Mouse (Mus musculus) neural tube, embryonic 11.5 days (tissue): ENCODE measurements around the gene Med7. TPM values are rescaled to one million over a fixed set of nuclear protein-coding genes. Genes with fewer than 3 reads are reported as not detected.

Source experiments
- ATAC-seq: fragments of 200-750 bp; cut with Nextera tagmentation; 2 replicates; pipeline ENCODE4 v1.8.0; 2017; ENCODE audit warnings: moderate number of reproducible peaks, mild to moderate bottlenecking, moderate TSS enrichment, moderate library complexity; ENCODE audit not compliant: insufficient read depth, low FRiP score, low TSS enrichment
- DNase-seq: peaks from one replicate; pipeline ENCODE4 v3.0.0-alpha.2; 2015; ENCODE audit warnings: low spot score
- H3K27ac ChIP-seq: fragments of 300-500 bp; sonication (generic); 2 replicates; pipeline ENCODE4 v1.5.1; 2014; ENCODE audit warnings: low read depth, mild to moderate bottlenecking, low read length
- H3K27me3 ChIP-seq: fragments of 300-500 bp; sonication (generic); 2 replicates; pipeline ENCODE4 v1.6.1; 2014; ENCODE audit warnings: mild to moderate bottlenecking, low read length, mixed read lengths; ENCODE audit not compliant: control insufficient read depth, insufficient read depth
- H3K36me3 ChIP-seq: fragments of 300-500 bp; sonication (generic); 2 replicates; pipeline ENCODE4 v1.6.1; 2014; ENCODE audit warnings: mild to moderate bottlenecking, low read length, moderate library complexity, mixed read lengths; ENCODE audit not compliant: control insufficient read depth, insufficient read depth
- H3K4me1 ChIP-seq: fragments of 300-500 bp; sonication (generic); 2 replicates; pipeline ENCODE4 v1.6.1; 2014; ENCODE audit warnings: low read length, mixed read lengths; ENCODE audit not compliant: control insufficient read depth, insufficient read depth
- H3K4me2 ChIP-seq: fragments of 300-500 bp; sonication (generic); 2 replicates; pipeline ENCODE4 v1.6.1; 2014; ENCODE audit warnings: low read depth, mild to moderate bottlenecking, moderate library complexity
- H3K4me3 ChIP-seq: fragments of 300-500 bp; sonication (generic); 2 replicates; pipeline ENCODE4 v1.5.1; 2014; ENCODE audit warnings: low read depth, low read length
- H3K9ac ChIP-seq: fragments of 300-500 bp; sonication (generic); 2 replicates; pipeline ENCODE4 v1.6.1; 2014; ENCODE audit warnings: mild to moderate bottlenecking, low read length
- H3K9me3 ChIP-seq: fragments of 300-500 bp; sonication (generic); 2 replicates; pipeline ENCODE4 v1.6.1; 2016; ENCODE audit warnings: low read length; ENCODE audit not compliant: control insufficient read depth
- WGBS: fragments of 180-500 bp; shearing (Covaris S2); extraction: QIAGEN DNeasy Blood & Tissue Kit; methylation state at CpG from one replicate; pipeline ENCODE4 v1.1.7; 2014; 5-methylcytosine and 5-hydroxymethylcytosine counted together
- polyA plus RNA-seq: library from polyadenylated mRNA; unstranded; fragments of >200 nt; fragmentation: Nextera tagmentation; extraction: Ambion mirVana; gene quantifications from 2 replicates; pipeline ENCODE4 v1.2.1, GENCODE M21; 2014

Med7 gene
- polyA plus RNA-seq, 1 experiment from 2014 or later, result 87.4 TPM

DNA sequence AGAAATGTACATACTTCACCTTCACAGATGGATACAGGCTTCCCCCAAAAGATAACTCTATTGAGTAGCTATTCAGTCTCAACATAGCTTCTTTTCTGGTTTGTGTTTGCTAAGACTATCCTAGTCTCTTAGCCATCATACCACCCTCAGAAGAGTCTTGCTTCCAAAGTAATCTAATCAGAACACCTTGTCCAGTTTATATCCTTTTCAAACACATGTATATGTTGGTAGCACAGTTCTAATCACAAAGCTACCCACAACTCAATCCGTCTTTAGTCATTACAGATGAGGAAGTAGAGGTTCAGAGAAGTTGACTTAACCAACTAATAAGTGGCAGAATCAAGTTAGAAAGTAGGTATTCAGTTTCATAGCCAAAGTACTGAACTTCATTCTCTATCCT lies 5.0 kb downstream of the Med7 start:
- ATAC-seq (no peak), DNase-seq (no peak)
- Histone ChIP-seq H3K9me3 (no peaks in the 10 kb centered on the region), H3K4me2 (no peak overlapping the region), H3K27me3 (no peaks in the 10 kb centered on the region), H3K4me1 (peaks cover 3% of the 10 kb centered on the region; the same call in 1 of the 2 replicates), H3K4me3 (no peak overlapping the region), H3K9ac (no peak overlapping the region), H3K27ac (no peak overlapping the region), H3K36me3 (no peaks in the 10 kb centered on the region)
- WGBS, result 93% methylated on average over 1 of the region's 1 CpGs

DNA sequence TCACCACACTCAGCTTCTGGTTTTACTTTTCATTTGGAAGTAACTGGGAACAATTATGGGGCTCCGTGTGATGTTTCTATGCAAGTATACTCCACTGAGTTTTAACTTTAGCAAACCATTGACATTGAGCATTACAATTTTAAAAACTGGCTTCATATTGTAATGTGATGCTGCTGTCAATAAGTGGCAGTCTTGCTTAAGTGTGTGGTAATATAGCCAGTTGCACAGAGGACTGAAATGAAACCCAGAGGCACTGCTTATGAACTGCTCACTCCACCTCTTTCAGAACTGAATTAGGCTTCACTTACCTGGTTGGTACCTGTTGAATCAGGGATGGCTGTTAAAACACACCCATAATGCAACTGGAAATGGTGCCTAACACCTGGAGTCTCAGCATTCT lies 6.4 kb downstream of the Med7 start:
- no peak for DNase-seq
- no peak overlapping the region for H3K4me3 ChIP-seq
- no peak overlapping the region for H3K4me2 ChIP-seq
- no peaks in the 10 kb centered on the region for H3K27me3 ChIP-seq
- no peak overlapping the region for H3K27ac ChIP-seq
- H3K36me3 ChIP-seq, result no peaks in the 10 kb centered on the region
- H3K9me3 ChIP-seq, result no peaks in the 10 kb centered on the region
- ATAC-seq, result no peak
- no peak overlapping the region for H3K9ac ChIP-seq
- H3K4me1 ChIP-seq, result no peaks in the 10 kb centered on the region
- 95% methylated on average over 1 of the region's 1 CpGs for WGBS

DNA sequence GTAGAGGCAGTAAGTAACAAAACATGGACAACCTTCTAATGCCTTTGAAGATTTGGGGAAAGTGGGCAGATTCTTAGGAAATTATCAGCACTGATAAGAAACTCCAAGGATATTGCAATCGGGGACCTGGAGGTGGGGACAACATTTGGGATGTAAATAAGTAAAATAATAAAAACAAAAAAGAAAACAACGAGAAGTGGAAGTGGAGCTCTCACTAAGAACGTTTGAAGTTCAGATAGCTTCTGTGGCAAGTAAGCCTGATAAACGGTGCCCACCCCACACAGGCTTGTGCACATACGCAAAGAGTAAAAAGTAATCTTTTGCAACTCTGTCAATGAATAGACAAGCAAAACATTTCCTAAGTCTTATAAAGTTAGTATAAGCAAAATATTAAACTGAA lies 7.3 kb downstream of the Med7 start:
- Histone ChIP-seq H3K27ac (no peak overlapping the region), H3K4me1 (no peaks in the 10 kb centered on the region), H3K27me3 (no peaks in the 10 kb centered on the region), H3K4me2 (no peak overlapping the region), H3K9me3 (no peaks in the 10 kb centered on the region), H3K36me3 (no peaks in the 10 kb centered on the region), H3K9ac (no peak overlapping the region), H3K4me3 (no peak overlapping the region)
- 93% methylated on average over 5 of the region's 5 CpGs for WGBS
- ATAC-seq, result no peak
- no peak for DNase-seq

DNA sequence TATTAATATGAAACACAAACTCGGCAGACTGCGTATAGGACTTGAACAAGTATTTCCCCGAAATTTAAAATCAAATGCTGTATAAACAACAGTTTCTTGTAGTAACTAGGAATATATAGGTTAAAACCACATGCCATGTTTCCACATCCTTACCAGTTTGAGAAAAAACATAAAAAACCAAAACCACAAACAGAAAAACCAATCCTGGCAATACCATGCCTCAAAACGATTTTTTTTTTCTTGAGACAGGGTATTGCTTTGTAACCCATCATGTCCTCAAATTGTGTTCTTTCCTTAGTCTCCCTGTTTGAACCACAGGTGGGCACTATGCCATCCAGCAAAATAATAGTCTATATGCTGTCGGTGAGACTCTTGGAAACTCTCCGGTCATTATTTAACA lies 9.4 kb downstream of the Med7 start:
- no peaks in the 10 kb centered on the region for H3K9me3 ChIP-seq
- H3K9ac ChIP-seq, result no peak overlapping the region
- DNase-seq (no peak), ATAC-seq (no peak)
- no peaks in the 10 kb centered on the region for H3K4me1 ChIP-seq
- no peaks in the 10 kb centered on the region for H3K36me3 ChIP-seq
- H3K27me3 ChIP-seq, result no peaks in the 10 kb centered on the region
- WGBS, result 92% methylated on average over 6 of the region's 6 CpGs
- H3K4me3 ChIP-seq, result no peak overlapping the region
- H3K4me2 ChIP-seq, result no peak overlapping the region
- no peak overlapping the region for H3K27ac ChIP-seq

DNA sequence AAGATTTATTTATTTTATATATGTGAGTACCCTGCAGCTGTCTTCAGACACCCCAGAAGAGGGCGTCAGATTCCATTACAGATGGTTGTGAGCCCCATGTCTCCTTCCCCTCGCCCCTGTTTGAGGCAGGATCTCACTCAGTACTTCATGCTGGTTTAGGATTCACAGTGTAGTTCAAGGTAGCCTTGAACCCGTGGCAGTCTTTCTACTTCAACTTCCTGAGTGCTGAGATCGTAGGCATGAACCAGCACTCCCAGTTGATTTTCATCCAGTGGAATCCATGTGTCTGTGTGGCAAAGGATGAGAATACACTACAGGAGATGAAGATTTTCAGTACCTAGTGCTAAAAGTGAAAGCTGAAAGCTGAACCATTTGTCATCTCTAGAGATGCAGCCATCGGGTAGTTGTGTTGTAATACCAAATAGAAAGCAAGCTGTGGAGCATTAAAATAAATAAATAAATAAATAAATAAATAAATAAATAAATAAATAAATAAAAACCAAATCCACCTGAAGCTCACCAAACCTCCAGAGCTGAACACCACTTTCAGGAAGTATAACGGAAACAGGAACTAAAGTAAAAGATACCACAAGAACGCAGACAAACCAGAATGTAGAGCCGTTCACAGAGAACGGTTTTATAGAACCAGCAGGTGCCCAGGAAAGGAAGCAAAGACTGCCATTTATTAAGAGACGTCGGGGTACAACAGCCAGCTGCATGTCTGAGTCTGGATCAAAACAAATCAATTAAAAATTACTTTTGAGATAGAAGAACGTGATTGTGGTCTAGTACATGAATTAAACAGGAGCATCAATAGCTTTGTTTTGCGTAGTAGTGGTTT lies 11.1 kb downstream of the Med7 start:
- Histone ChIP-seq H3K4me2 (no peak overlapping the region), H3K27me3 (no peaks in the 10 kb centered on the region), H3K4me1 (no peaks in the 10 kb centered on the region), H3K9me3 (no peaks in the 10 kb centered on the region), H3K27ac (no peak overlapping the region), H3K4me3 (no peak overlapping the region), H3K36me3 (no peaks in the 10 kb centered on the region), H3K9ac (no peak overlapping the region)
- WGBS, result 81% methylated on average over 13 of the region's 13 CpGs
- no peak for DNase-seq
- no peak for ATAC-seq

DNA sequence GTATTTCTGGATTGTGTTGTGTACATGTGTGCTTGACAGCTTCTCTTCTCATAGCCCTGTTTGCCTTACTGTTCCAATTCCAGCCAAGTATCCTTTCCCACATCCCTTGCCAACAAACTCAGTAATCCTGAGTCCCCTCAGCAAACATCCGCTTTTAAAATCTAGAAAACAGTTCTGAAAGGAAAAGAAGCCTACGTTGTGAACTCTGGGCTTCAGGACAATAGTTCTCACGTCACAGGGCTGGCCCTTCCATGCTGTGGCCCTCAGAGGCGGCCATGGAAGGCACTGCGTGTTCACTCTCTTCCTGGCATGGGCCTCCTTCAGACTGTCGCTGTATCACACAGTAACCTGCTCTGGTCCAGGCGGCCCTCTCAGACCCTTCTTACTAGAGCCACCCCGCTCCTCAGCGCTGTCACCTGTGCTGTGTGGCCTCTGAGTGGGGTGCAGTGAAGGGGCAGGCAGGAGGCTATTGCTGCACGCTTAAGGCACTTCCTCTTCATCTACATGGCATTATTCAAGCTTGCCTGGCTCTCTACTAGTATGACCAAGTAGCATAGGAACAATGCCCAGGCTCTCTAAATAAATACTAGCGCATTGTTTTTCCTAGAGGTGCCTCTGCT lies 12.8 kb downstream of the Med7 start:
- H3K4me1 ChIP-seq, result no peaks in the 10 kb centered on the region
- no peaks in the 10 kb centered on the region for H3K9me3 ChIP-seq
- H3K27ac ChIP-seq, result no peak overlapping the region
- no peaks in the 10 kb centered on the region for H3K36me3 ChIP-seq
- no peak overlapping the region for H3K9ac ChIP-seq
- no peak overlapping the region for H3K4me3 ChIP-seq
- 88% methylated on average over 11 of the region's 11 CpGs for WGBS
- H3K27me3 ChIP-seq, result no peaks in the 10 kb centered on the region
- no peak for DNase-seq
- no peak for ATAC-seq
- H3K4me2 ChIP-seq, result no peak overlapping the region

DNA sequence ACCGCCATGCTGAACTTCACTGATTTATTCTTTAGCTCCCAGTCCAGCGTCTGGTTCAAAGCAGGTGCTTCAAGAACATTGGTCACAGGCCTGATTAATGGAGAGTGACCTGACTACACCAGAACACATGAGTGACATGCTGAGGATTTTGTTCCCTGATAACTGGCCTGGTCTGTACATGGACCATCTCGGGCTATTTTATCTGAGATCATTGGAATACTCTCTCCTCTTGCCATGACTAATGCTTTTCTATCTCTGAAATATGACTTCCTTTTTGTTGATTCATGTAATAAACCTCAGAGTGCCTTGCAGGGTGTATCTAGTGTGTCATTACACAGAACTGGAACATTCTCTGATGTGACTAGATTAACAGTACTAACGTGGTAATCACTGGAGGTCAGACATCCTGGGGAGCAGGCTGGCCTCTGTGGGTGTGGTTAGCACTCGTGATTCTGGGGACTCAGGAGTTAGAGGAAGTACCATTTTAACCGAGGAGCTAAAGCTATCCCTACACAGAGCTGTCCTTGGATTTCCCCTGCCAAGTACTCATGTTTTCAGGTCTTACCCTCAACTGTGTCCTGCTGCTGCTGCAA lies 17.8 kb downstream of the Med7 start, which contains the start of gene Havcr2:
Havcr2 (plus strand) TSS at position 483 of the 593 bp plus-strand sequence.
- Histone ChIP-seq H3K36me3 (no peaks in the 10 kb centered on the region), H3K4me1 (no peaks in the 10 kb centered on the region), H3K4me3 (no peak within 1 kb of the TSS), H3K27me3 (no peaks in the 10 kb centered on the region), H3K9me3 (no peaks in the 10 kb centered on the region), H3K9ac (no peak within 1 kb of the TSS), H3K4me2 (no peak within 1 kb of the TSS), H3K27ac (no peak within 1 kb of the TSS)
- ATAC-seq (no peak), DNase-seq (no peak)
- 77% methylated on average over 6 of the region's 6 CpGs for WGBS

DNA sequence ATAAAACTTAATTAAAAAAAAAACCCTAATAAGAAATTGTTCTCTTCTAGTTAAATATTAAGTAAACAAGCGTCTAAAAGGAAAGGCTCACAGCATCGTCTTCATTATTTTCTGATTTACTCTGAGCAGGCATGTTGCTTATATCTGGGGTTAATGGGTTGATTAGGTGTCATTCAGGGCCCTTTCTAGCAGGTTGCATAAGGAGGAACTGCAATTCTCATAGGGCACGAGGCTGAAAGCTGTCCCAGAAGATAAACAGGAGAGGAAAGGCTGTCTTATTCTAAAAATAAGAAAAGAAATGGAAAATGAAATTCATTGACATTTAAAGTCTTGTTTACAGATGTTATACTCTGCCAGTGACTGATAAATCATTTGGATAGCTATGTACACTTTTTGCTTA lies 23.2 kb downstream of the Med7 start:
- 83% methylated on average over 3 of the region's 3 CpGs for WGBS
- Histone ChIP-seq H3K27ac (no peak overlapping the region), H3K9me3 (no peaks in the 10 kb centered on the region), H3K27me3 (no peaks in the 10 kb centered on the region), H3K4me2 (no peak overlapping the region), H3K36me3 (no peaks in the 10 kb centered on the region), H3K9ac (no peak overlapping the region), H3K4me3 (no peak overlapping the region), H3K4me1 (no peaks in the 10 kb centered on the region)
- ATAC-seq, result no peak
- DNase-seq, result no peak

DNA sequence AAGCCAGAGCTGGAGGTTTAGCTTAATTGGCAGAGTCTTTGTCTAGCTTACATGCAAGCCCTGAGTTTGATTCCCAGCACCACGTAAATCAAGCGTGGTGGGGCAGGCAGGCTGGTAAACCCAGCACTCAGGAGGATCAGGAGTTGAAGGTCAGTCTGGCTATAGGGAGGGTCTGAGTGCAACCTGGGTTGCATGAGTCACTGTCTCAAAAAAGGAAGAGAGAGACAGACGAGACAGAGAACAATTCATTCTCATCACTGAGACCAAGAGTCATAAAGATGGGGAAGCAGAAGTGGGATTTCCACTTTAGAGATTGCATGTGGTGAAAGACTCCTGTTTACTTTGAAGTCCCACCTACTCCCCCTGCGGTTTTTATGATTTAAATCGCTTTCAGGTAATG lies 24.6 kb downstream of the Med7 start:
- 79% methylated on average over 5 of the region's 5 CpGs for WGBS
- no peaks in the 10 kb centered on the region for H3K9me3 ChIP-seq
- ATAC-seq, result no peak
- H3K4me1 ChIP-seq, result no peaks in the 10 kb centered on the region
- no peaks in the 10 kb centered on the region for H3K27me3 ChIP-seq
- no peaks in the 10 kb centered on the region for H3K36me3 ChIP-seq
- H3K27ac ChIP-seq, result no peak overlapping the region
- DNase-seq, result no peak
- H3K4me3 ChIP-seq, result no peak overlapping the region
- no peak overlapping the region for H3K9ac ChIP-seq
- no peak overlapping the region for H3K4me2 ChIP-seq
